Mouse (Mus musculus) embryonic facial prominence, embryonic 14.5 days (tissue): ENCODE measurements at regions not wholly inside any gene's neighbourhood (a gene's known extent, or its start where the extent isn't known, plus 50 kb on each side); places are given as distances from the start of the nearest gene placed in this dataset.

Experiments used
- ATAC-seq: fragments of 200-750 bp; cut with Nextera tagmentation; 2 replicates; pipeline ENCODE4 v1.8.0; 2017; ENCODE audit warnings: low read depth, moderate number of reproducible peaks, moderate TSS enrichment
- DNase-seq: peaks from one replicate; pipeline ENCODE4 v3.0.0-alpha.2; 2015; ENCODE audit warnings: low spot score
- H3K27ac ChIP-seq: fragments of 300-500 bp; sonication (generic); replicated peaks from 2 replicates; pipeline ENCODE4 v1.5.1; 2014; ENCODE audit warnings: low read depth, mild to moderate bottlenecking, low read length, moderate library complexity
- H3K27me3 ChIP-seq: fragments of 300-500 bp; sonication (generic); replicated peaks from 2 replicates; pipeline ENCODE4 v1.6.1; 2014; ENCODE audit warnings: low read length; ENCODE audit not compliant: control insufficient read depth, insufficient read depth
- H3K36me3 ChIP-seq: fragments of 300-500 bp; sonication (generic); 2 replicates; pipeline ENCODE4 v1.6.1; 2014; ENCODE audit warnings: low read length, mixed read lengths; ENCODE audit not compliant: control insufficient read depth, insufficient read depth
- H3K4me1 ChIP-seq: fragments of 300-500 bp; sonication (generic); 2 replicates; pipeline ENCODE4 v1.6.1; 2014; ENCODE audit warnings: antibody characterized with exemption, low read length; ENCODE audit not compliant: control insufficient read depth, insufficient read depth
- H3K4me2 ChIP-seq: fragments of 300-500 bp; sonication (generic); 2 replicates; pipeline ENCODE4 v1.6.1; 2014; ENCODE audit warnings: low read depth, mild to moderate bottlenecking, low read length, moderate library complexity, mixed read lengths
- H3K4me3 ChIP-seq: fragments of 300-500 bp; sonication (generic); 2 replicates; pipeline ENCODE4 v1.5.1; 2014; ENCODE audit warnings: low read depth, mild to moderate bottlenecking, low read length
- H3K9ac ChIP-seq: fragments of 300-500 bp; sonication (generic); 2 replicates; pipeline ENCODE4 v1.6.1; 2014; ENCODE audit warnings: low read depth, mild to moderate bottlenecking, low read length, moderate library complexity, mixed read lengths
- H3K9me3 ChIP-seq: fragments of 300-500 bp; sonication (generic); 2 replicates; pipeline ENCODE4 v1.6.1; 2016; ENCODE audit warnings: low read length; ENCODE audit not compliant: control insufficient read depth
- WGBS: fragments of 180-500 bp; shearing (Covaris S2); extraction: QIAGEN DNeasy Blood & Tissue Kit; methylation state at CpG from one replicate; pipeline ENCODE4 v1.1.7; 2014; 5-methylcytosine and 5-hydroxymethylcytosine counted together

DNA sequence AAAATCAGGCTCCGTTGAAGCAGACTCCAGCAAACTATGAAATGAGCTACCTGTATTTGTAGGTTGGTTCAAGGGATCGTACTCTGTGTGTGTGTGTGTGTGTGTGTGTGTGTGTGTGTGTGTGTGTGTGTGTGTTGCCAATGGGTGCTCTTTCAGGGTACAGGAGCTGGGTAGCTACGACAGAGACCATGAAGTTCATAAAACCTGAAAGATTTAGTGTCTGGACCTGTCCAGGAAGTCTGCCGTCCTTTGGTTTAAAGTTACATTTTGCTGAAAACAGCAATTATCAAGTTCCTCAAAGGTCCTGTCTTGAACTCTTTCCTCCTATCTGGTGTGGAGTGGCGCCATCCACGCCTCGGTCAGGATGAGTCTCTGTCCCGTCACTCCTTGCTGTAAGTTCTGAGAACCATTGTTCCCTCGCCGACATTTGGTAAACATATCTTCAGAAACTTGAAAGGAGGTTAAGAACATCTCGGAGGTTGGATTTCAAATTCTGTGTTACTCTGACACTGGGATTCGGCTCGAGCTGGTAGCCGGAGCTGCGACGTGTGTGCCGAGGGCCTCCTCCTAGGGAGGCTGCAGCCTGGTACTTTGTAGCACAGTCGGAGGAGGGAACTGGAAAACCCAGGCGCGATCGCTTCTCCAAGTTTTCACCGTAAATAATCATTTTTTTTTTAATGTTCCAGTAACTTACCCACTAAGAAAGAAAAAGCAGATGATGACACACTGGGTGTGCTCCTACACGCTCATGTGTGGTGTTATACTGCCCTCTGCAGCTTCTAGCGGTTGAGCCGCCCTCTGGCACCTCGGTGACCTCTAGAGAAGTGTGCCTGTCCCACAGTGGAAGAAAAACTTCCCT is 107.8 kb upstream of the N6amt1 start:
- Histone ChIP-seq H3K27ac (peak overlapping the region; percentile 40), H3K27me3 (no peaks in the 10 kb centered on the region), H3K9me3 (no peaks in the 10 kb centered on the region), H3K4me3 (peak overlapping the region; percentile 29), H3K36me3 (no peaks in the 10 kb centered on the region), H3K9ac (peak overlapping the region; percentile 30; the same call in 1 of the 2 replicates), H3K4me1 (0 out of 2 replicates have a peak, but pooled peaks cover 4% of the 10 kb centered on the region), H3K4me2 (peak overlapping the region; percentile 40)
- DNase-seq (peak; percentile 80), ATAC-seq (peak; percentile 87)
- 35% methylated on average over 26 of the region's 26 CpGs for WGBS

DNA sequence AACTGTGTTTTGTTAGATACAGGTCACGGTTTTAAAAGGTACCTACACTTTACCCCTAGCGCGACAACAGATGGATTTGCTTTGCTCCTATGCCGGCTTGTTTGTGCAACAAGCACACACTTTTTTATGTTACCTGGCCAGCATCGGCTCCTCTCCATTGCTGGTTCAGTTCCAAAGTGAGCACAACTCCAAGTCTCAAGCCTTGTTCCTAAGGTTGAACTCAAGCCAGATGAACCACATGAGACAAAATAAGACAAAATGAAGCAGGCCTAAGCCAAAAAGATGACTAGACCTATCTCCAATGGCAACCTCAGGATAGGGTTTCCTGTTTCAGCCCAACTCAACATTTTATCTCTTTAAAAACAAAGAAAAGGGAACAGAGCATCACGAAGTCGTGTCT is 108.5 kb upstream of the N6amt1 start:
- 81% methylated on average over 7 of the region's 7 CpGs for WGBS
- Histone ChIP-seq H3K9me3 (no peaks in the 10 kb centered on the region), H3K4me2 (no peak overlapping the region), H3K4me1 (0 out of 2 replicates have a peak, but pooled peaks cover 4% of the 10 kb centered on the region), H3K9ac (no peak overlapping the region), H3K4me3 (no peak overlapping the region), H3K27ac (no peak overlapping the region), H3K36me3 (no peaks in the 10 kb centered on the region), H3K27me3 (no peaks in the 10 kb centered on the region)
- ATAC-seq (no peak), DNase-seq (peak; percentile 56)

DNA sequence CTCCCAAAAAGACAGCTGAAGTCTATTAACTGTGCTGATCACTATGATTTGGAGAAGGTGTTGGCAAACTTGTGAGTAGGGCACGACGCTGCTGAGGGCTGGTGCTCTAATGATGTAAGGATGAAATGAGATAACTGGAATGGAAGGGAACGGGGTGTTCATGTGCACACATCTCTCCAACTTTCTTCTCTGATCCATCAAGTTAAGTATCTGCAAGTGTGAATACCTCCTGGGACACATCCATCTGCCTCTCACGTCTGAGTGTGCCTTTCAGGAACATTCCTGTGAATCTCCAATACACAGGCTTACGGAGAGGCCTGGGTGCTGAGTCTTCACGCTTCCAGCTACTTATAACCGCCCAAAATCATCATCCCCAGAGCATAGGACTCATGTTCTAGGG is 112.0 kb upstream of the N6amt1 start:
- H3K27ac ChIP-seq, result no peak overlapping the region
- H3K9ac ChIP-seq, result no peak overlapping the region
- H3K4me1 ChIP-seq, result 0 out of 2 replicates have a peak, but pooled peaks cover 4% of the 10 kb centered on the region
- no peaks in the 10 kb centered on the region for H3K36me3 ChIP-seq
- no peak overlapping the region for H3K4me2 ChIP-seq
- ATAC-seq (no peak), DNase-seq (no peak)
- no peaks in the 10 kb centered on the region for H3K27me3 ChIP-seq
- WGBS, result 78% methylated on average over 7 of the region's 7 CpGs
- no peak overlapping the region for H3K4me3 ChIP-seq
- no peaks in the 10 kb centered on the region for H3K9me3 ChIP-seq

DNA sequence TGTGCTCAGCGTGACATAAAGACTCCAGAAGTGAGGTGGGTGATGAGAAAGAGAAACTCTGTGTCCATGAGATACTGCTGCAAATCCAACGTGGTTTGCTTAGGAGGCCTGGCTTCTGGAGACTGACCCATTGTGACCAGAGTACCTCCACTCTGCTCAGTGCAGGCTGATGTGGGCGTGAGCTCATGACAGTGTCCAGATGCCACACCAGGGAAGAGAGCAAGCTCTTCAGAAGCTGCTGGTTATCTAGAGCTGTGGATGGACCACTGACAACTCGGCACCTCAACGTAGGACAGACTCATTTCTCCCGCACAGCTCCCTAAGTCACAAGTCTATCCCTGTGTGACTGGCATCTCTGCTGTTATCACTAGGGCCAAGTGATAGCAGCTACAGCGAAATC is 114.9 kb upstream of the N6amt1 start:
- DNase-seq (no peak), ATAC-seq (no peak)

DNA sequence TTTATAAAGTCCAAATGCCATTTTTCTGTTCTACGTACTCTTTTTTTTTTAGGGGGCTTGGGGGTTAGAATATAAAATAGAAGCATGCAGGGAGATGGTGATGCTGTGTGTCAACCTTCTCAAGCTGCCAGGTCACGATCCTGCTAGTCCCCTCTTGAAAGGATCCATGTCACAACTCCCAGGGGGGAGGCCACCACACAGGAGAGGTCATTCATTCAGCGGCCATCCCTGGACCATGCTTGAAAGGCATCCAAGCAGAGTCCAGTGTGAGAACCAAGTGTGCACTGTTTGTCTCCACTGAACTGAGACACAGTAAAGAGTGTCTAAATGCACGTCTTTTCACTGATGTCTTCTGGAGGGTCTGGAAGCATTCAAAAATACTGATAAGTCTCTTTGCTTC is 119.8 kb upstream of the N6amt1 start:
- Histone ChIP-seq H3K4me2 (no peak overlapping the region), H3K9me3 (no peaks in the 10 kb centered on the region), H3K36me3 (no peaks in the 10 kb centered on the region), H3K27me3 (no peaks in the 10 kb centered on the region), H3K4me1 (no peaks in the 10 kb centered on the region), H3K9ac (no peak overlapping the region), H3K4me3 (no peak overlapping the region), H3K27ac (no peak overlapping the region)
- DNase-seq (no peak), ATAC-seq (no peak)
- WGBS, result 50% methylated on average over 4 of the region's 4 CpGs

More for the DNA sequence above, 114.9 kb upstream of the N6amt1 start:
- Histone ChIP-seq H3K9ac (no peak overlapping the region), H3K4me1 (no peaks in the 10 kb centered on the region), H3K27ac (no peak overlapping the region), H3K4me2 (no peak overlapping the region), H3K9me3 (no peaks in the 10 kb centered on the region), H3K4me3 (no peak overlapping the region), H3K27me3 (no peaks in the 10 kb centered on the region), H3K36me3 (no peaks in the 10 kb centered on the region)
- WGBS, result 88% methylated on average over 7 of the region's 7 CpGs

DNA sequence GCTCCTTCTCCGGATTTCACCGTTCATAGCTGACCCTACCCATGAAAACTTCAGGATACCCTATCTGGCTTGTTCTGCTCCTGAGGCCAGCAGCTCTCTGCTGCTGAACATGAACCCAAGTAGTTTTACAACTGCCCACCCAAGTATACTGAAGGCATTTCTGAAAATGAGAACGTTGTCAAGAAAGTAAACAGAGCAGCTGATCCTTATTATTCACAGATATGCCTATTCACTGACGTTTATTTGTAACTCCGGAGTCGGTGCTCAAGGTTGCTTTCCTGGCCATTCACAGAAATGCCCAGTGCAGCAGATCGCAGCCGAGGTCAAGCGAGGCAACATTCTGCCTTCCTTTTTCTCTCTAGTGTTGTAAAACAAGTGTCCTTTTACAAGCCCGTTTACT is 128.4 kb upstream of the N6amt1 start:
- Histone ChIP-seq H3K27ac (no peak overlapping the region; the same call in 1 of the 2 replicates), H3K4me1 (no peaks in the 10 kb centered on the region), H3K4me2 (no peak overlapping the region), H3K9ac (no peak overlapping the region), H3K27me3 (no peaks in the 10 kb centered on the region), H3K4me3 (no peak overlapping the region), H3K9me3 (no peaks in the 10 kb centered on the region), H3K36me3 (no peaks in the 10 kb centered on the region)
- ATAC-seq (no peak), DNase-seq (no peak)
- WGBS, result 51% methylated on average over 10 of the region's 10 CpGs

DNA sequence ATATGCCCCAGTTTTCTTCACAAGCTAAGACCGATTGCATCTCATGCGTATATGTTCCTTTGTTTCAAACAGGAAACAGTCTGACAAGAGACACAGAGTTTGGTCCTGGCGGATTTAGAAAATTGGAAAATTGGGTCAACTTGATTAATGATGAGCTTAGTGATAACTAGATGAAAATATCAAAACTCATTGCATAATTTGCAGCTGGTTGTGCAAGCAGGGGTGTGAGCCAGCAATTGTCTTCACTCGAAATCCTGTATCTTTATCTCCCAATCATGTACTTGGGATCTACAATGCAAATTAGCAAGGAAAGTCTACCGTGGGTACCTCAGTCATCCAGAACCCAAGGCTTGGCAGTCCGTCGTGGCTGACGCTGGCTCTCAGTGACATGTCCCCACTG is 128.9 kb upstream of the N6amt1 start:
- H3K4me3 ChIP-seq, result no peak overlapping the region
- DNase-seq (no peak), ATAC-seq (no peak)
- no peaks in the 10 kb centered on the region for H3K4me1 ChIP-seq
- no peaks in the 10 kb centered on the region for H3K36me3 ChIP-seq
- no peaks in the 10 kb centered on the region for H3K9me3 ChIP-seq
- 71% methylated on average over 8 of the region's 8 CpGs for WGBS
- no peak overlapping the region for H3K9ac ChIP-seq
- no peak overlapping the region for H3K4me2 ChIP-seq
- H3K27ac ChIP-seq, result no peak overlapping the region; the same call in 1 of the 2 replicates
- no peaks in the 10 kb centered on the region for H3K27me3 ChIP-seq

DNA sequence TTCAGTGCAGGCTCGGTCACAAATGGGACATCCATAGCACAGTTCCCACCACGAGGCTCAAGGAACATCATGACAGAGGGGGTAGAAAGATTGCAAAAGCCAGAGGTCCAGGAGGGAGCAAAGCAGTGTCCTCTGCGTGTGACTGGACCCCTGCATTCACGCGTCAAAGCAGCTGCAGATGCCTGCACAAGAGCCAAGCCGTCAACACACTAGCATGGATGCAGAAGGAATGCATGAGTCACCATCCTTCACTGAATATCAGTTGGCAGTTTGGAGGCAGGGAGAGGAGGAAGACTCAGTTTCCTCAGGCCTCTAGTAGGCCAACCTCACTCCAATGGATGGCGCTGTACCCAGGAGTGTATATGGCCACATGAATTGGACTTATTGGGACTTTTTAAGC is 130.0 kb upstream of the N6amt1 start:
- H3K27me3 ChIP-seq, result no peaks in the 10 kb centered on the region
- no peak for ATAC-seq
- H3K4me2 ChIP-seq, result no peak overlapping the region
- H3K36me3 ChIP-seq, result no peaks in the 10 kb centered on the region
- no peak overlapping the region for H3K4me3 ChIP-seq
- no peak for DNase-seq
- H3K9me3 ChIP-seq, result no peaks in the 10 kb centered on the region
- no peaks in the 10 kb centered on the region for H3K4me1 ChIP-seq
- no peak overlapping the region for H3K27ac ChIP-seq
- WGBS, result 87% methylated on average over 7 of the region's 7 CpGs
- no peak overlapping the region for H3K9ac ChIP-seq

DNA sequence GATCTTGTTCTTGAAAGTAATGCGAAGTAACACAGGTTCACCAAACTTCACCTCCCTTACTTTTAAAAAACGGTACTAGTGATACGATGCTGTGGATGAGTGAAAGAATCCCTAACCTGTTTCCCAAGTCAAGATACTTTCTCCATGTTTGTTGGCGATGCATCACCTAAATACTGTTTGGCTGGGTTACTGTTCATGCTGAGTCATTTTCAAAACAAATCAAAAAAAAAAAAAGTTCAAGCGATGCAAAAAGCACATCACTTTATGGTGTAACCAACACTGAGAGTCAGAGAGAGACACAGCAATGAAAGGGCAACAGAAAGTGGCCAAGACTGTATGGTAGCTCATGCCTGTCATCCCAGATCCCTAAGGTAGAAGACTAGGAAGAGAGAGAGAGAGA is 133.4 kb upstream of the N6amt1 start:
- 83% methylated on average over 5 of the region's 5 CpGs for WGBS
- DNase-seq, result no peak
- Histone ChIP-seq H3K9ac (no peak overlapping the region), H3K4me3 (no peak overlapping the region), H3K4me1 (no peaks in the 10 kb centered on the region), H3K36me3 (no peaks in the 10 kb centered on the region), H3K4me2 (no peak overlapping the region), H3K27ac (no peak overlapping the region), H3K9me3 (no peaks in the 10 kb centered on the region), H3K27me3 (no peaks in the 10 kb centered on the region)
- ATAC-seq, result no peak
